Mouse (Mus musculus): ENCODE data around the gene Snx10. TPM values are rescaled to one million over a fixed set of nuclear protein-coding genes. Genes with fewer than 3 reads are reported as not detected.
"Not testable (repeated sequence)": the region's sequence is repeated elsewhere in the genome, so short reads cannot be mapped to it uniquely, and the experiment has no call there.

Snx10 gene
- polyA plus RNA-seq (2015; fragmentation: Nextera tagmentation; extraction: Ambion mirVana), result 14.1 and 14.4 TPM in 2 replicates

DNA sequence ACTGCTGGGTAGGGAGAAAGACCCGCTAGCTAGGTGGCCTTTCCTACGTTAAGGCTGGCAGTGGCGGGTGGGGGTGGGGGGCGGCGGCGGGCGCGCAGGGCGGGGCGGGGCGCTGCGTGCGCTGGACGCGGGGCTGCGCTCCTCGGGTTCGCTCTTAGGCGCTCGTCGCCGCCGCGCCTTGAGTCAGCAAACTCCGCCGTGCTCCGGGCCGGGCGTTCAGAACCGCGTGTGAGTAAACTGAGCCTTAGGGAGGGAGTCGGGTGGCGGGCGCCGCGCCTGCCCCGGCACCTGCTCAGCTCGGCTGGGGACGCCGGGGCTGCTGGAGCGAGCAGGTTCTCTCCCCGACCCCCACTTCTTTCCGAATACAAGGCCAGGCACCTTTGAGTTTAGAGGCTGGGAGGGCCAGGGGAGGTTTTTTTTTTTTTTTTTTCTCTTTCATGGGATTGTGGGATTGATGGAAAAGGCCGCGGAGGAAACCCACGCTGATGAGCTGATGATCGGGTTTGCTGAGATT, at the start of gene Snx10:
TSS of gene Snx10 (plus strand) at position 95 of the 514 bp plus-strand sequence.
- Histone ChIP-seq H3K9me3 (ENCODE audit: control insufficient read depth, low read length) (no peaks in the 10 kb centered on the region), H3K9ac (ENCODE audit: low read length) (peak within 1 kb of the TSS; percentile 68), H3K4me3 (ENCODE audit: low read length) (peak within 1 kb of the TSS; percentile 72), H3K4me2 (ENCODE audit: low read depth, low read length) (peak within 1 kb of the TSS; percentile 97), H3K36me3 (ENCODE audit: control insufficient read depth, insufficient read depth, low read length) (no peaks in the 10 kb centered on the region), H3K27ac (ENCODE audit: low read length) (no peak within 1 kb of the TSS), H3K4me1 (replicated peaks; ENCODE audit: control insufficient read depth, insufficient read depth, low read length) (no peaks in the 10 kb centered on the region), H3K27me3 (ENCODE audit: control insufficient read depth, insufficient read depth, low read depth, low read length) (no peaks in the 10 kb centered on the region)
- WGBS, result 0% methylated on average over 33 of the region's 47 CpGs
- ATAC-seq (ENCODE audit: low read depth), result peak; percentile 65; the same call in 1 of the 2 replicates

- Histone ChIP-seq H3K36me3 (ENCODE audit: control insufficient read depth, insufficient read depth, low read length) (peaks cover 47% of the 10 kb centered on the region), H3K9ac (ENCODE audit: low read length) (no peak overlapping the region), H3K4me2 (ENCODE audit: low read depth, low read length) (no peak overlapping the region), H3K4me1 (replicated peaks; ENCODE audit: control insufficient read depth, insufficient read depth, low read length) (no peaks in the 10 kb centered on the region), H3K27ac (ENCODE audit: low read length) (no peak overlapping the region), H3K27me3 (ENCODE audit: control insufficient read depth, insufficient read depth, low read depth, low read length) (no peaks in the 10 kb centered on the region), H3K9me3 (ENCODE audit: control insufficient read depth, low read length) (no peaks in the 10 kb centered on the region), H3K4me3 (ENCODE audit: low read length) (no peak overlapping the region)
- WGBS, result 86% methylated on average over 4 of the region's 4 CpGs
- ATAC-seq (ENCODE audit: low read depth), result no peak
Measured at GRCm38 (mm10) chr6:51479136-51479731, 44.5 kb upstream of the Snx10 start.

DNA sequence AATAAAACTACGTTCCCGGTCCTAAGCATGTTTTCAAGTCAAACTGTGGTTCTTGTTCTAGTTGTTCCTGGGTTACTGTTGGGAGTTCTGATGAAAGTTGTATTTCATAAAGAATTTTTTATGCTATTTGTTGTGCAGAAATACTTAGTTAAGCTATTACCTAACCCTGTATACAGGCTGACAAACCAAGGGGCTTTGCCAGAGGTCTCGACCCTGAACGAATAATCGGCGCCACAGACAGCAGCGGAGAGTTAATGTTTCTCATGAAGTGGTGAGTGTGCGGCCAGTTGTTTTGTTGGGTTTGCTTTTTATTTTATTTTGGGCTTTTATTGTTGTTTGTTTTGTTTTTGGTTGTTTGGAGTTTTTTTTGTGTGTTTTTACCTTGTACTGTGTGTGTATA, 42.2 kb upstream of the Snx10 start:
- ATAC-seq (ENCODE audit: low read depth), result no peak
- Histone ChIP-seq H3K4me2 (ENCODE audit: low read depth, low read length) (no peak overlapping the region), H3K9me3 (ENCODE audit: control insufficient read depth, low read length) (no peaks in the 10 kb centered on the region), H3K9ac (ENCODE audit: low read length) (no peak overlapping the region), H3K27me3 (ENCODE audit: control insufficient read depth, insufficient read depth, low read depth, low read length) (no peaks in the 10 kb centered on the region), H3K4me1 (replicated peaks; ENCODE audit: control insufficient read depth, insufficient read depth, low read length) (no peaks in the 10 kb centered on the region), H3K36me3 (ENCODE audit: control insufficient read depth, insufficient read depth, low read length) (peaks cover 40% of the 10 kb centered on the region), H3K27ac (ENCODE audit: low read length) (no peak overlapping the region), H3K4me3 (ENCODE audit: low read length) (no peak overlapping the region)
- WGBS, result 90% methylated on average over 8 of the region's 8 CpGs

GRCm38 (mm10) chr6:51483861-51484260, 39.8 kb upstream of the Snx10 start:
- no peak for ATAC-seq (ENCODE audit: low read depth)
- Histone ChIP-seq H3K9ac (ENCODE audit: low read length) (no peak overlapping the region), H3K9me3 (ENCODE audit: control insufficient read depth, low read length) (no peaks in the 10 kb centered on the region; the same call in none of the 2 replicates), H3K4me3 (ENCODE audit: low read length) (no peak overlapping the region), H3K4me1 (replicated peaks; ENCODE audit: control insufficient read depth, insufficient read depth, low read length) (no peaks in the 10 kb centered on the region), H3K36me3 (ENCODE audit: control insufficient read depth, insufficient read depth, low read length) (peaks cover 33% of the 10 kb centered on the region), H3K4me2 (ENCODE audit: low read depth, low read length) (no peak overlapping the region), H3K27ac (ENCODE audit: low read length) (no peak overlapping the region), H3K27me3 (ENCODE audit: control insufficient read depth, insufficient read depth, low read depth, low read length) (no peaks in the 10 kb centered on the region)
- WGBS, result 91% methylated on average over 3 of the region's 3 CpGs

DNA sequence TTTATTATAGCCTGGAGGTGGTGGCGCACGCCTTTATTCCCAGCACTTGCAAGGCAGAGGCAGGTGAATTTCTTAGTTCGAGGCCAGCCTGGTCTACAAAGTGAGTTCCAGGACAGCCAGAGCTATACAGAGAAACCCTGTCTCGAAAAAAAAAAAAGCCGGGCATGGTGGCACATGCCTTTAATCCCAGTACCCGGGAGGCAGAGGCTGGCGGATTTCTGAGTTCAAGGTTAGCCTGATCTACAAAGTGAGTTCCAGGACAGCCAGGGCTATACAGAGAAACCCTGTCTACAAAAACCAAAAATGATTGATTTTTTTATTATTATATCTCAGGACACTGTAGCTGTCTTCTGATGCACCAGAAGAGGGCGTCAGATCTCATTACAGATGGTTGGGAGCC, 39.1 kb upstream of the Snx10 start:
- H3K27ac ChIP-seq (ENCODE audit: low read length); H3K9me3 ChIP-seq (ENCODE audit: control insufficient read depth, low read length); ATAC-seq (ENCODE audit: low read depth); H3K4me2 ChIP-seq (ENCODE audit: low read depth, low read length); H3K27me3 ChIP-seq (ENCODE audit: control insufficient read depth, insufficient read depth, low read depth, low read length); H3K9ac ChIP-seq (ENCODE audit: low read length); H3K4me3 ChIP-seq (ENCODE audit: low read length); H3K4me1 ChIP-seq (replicated peaks; ENCODE audit: control insufficient read depth, insufficient read depth, low read length): not testable (repeated sequence)
- 87% methylated on average over 8 of the region's 8 CpGs for WGBS
- peaks cover 27% of the 10 kb centered on the region for H3K36me3 ChIP-seq (ENCODE audit: control insufficient read depth, insufficient read depth, low read length)

- Histone ChIP-seq H3K4me2 (ENCODE audit: low read depth, low read length) (no peak overlapping the region), H3K36me3 (ENCODE audit: control insufficient read depth, insufficient read depth, low read length) (peaks cover 19% of the 10 kb centered on the region), H3K4me3 (ENCODE audit: low read length) (no peak overlapping the region), H3K9ac (ENCODE audit: low read length) (no peak overlapping the region), H3K9me3 (ENCODE audit: control insufficient read depth, low read length) (no peaks in the 10 kb centered on the region; the same call in none of the 2 replicates), H3K27ac (ENCODE audit: low read length) (no peak overlapping the region), H3K4me1 (replicated peaks; ENCODE audit: control insufficient read depth, insufficient read depth, low read length) (no peaks in the 10 kb centered on the region), H3K27me3 (ENCODE audit: control insufficient read depth, insufficient read depth, low read depth, low read length) (no peaks in the 10 kb centered on the region)
- 53% methylated on average over 2 of the region's 2 CpGs for WGBS
- no peak for ATAC-seq (ENCODE audit: low read depth)
Measured at GRCm38 (mm10) chr6:51485646-51486045, 38.1 kb upstream of the Snx10 start.

DNA sequence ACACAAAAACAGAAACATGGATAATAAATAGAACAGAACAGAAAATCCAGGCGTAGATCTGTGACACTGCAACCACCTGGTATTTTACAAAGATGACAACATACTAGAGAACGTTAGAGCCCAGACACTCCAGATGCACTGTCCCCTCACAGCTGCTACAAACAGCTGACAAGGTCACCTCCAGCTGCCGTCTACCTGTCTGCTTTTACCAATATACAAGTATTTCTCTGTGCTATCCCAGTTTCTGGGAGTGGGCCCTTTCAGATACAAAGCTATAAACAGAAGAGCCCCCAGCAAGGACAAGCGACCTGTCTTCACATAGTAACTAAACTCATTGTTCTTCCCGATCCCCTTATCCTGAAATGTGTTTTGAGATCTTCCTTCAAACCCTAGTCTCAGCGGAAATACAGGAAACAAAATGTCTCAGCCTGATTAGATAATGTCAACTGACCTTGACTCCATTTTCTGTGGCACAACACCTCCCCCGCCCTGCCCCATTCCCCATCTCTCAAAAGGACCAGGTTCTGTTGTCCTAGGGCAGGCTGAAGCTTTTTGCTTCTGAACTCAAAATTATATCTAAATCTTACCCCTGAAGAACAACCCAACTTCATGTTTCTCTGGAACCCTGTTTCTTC, 37.5 kb upstream of the Snx10 start:
- no peak overlapping the region for H3K4me3 ChIP-seq (ENCODE audit: low read length)
- no peaks in the 10 kb centered on the region; the same call in none of the 2 replicates for H3K9me3 ChIP-seq (ENCODE audit: control insufficient read depth, low read length)
- no peak for ATAC-seq (ENCODE audit: low read depth)
- no peak overlapping the region for H3K4me2 ChIP-seq (ENCODE audit: low read depth, low read length)
- H3K9ac ChIP-seq (ENCODE audit: low read length), result no peak overlapping the region
- 41% methylated on average over 7 of the region's 7 CpGs for WGBS
- H3K27ac ChIP-seq (ENCODE audit: low read length), result no peak overlapping the region
- H3K36me3 ChIP-seq (ENCODE audit: control insufficient read depth, insufficient read depth, low read length), result peaks cover 15% of the 10 kb centered on the region
- H3K27me3 ChIP-seq (ENCODE audit: control insufficient read depth, insufficient read depth, low read depth, low read length), result no peaks in the 10 kb centered on the region
- no peaks in the 10 kb centered on the region for H3K4me1 ChIP-seq (replicated peaks; ENCODE audit: control insufficient read depth, insufficient read depth, low read length)

- Histone ChIP-seq H3K4me1 (replicated peaks; ENCODE audit: control insufficient read depth, insufficient read depth, low read length) (no peaks in the 10 kb centered on the region), H3K4me2 (ENCODE audit: low read depth, low read length) (no peak overlapping the region), H3K27ac (ENCODE audit: low read length) (no peak overlapping the region), H3K4me3 (ENCODE audit: low read length) (no peak overlapping the region), H3K9ac (ENCODE audit: low read length) (no peak overlapping the region), H3K36me3 (ENCODE audit: control insufficient read depth, insufficient read depth, low read length) (peaks cover 12% of the 10 kb centered on the region), H3K9me3 (ENCODE audit: control insufficient read depth, low read length) (no peaks in the 10 kb centered on the region; the same call in none of the 2 replicates), H3K27me3 (ENCODE audit: control insufficient read depth, insufficient read depth, low read depth, low read length) (no peaks in the 10 kb centered on the region)
- WGBS, result 86% methylated on average over 5 of the region's 5 CpGs
- ATAC-seq (ENCODE audit: low read depth), result no peak
Measured at GRCm38 (mm10) chr6:51486731-51487130, 37.0 kb upstream of the Snx10 start.

GRCm38 (mm10) chr6:51489787-51490186, 33.9 kb upstream of the Snx10 start:
- H3K27me3 ChIP-seq (ENCODE audit: control insufficient read depth, insufficient read depth, low read depth, low read length), result no peaks in the 10 kb centered on the region
- no peak overlapping the region for H3K27ac ChIP-seq (ENCODE audit: low read length)
- no peak overlapping the region for H3K4me2 ChIP-seq (ENCODE audit: low read depth, low read length)
- H3K9ac ChIP-seq (ENCODE audit: low read length), result no peak overlapping the region
- no peaks in the 10 kb centered on the region for H3K36me3 ChIP-seq (ENCODE audit: control insufficient read depth, insufficient read depth, low read length)
- WGBS, result 40% methylated on average over 2 of the region's 2 CpGs
- no peaks in the 10 kb centered on the region for H3K4me1 ChIP-seq (replicated peaks; ENCODE audit: control insufficient read depth, insufficient read depth, low read length)
- H3K9me3 ChIP-seq (ENCODE audit: control insufficient read depth, low read length), result no peaks in the 10 kb centered on the region; the same call in none of the 2 replicates
- no peak for ATAC-seq (ENCODE audit: low read depth)
- no peak overlapping the region for H3K4me3 ChIP-seq (ENCODE audit: low read length)
